Mouse (Mus musculus): ENCODE results near the gene Tspear.

- TF ChIP-seq CTCF (IDR thresholded peaks at IDR 0.05; ENCODE audit: low read depth, low read length): no peak
- no peak for TF ChIP-seq GATA1 (IDR thresholded peaks at IDR 0.05; ENCODE audit: borderline replicate concordance, low read length)
- no peak for TF ChIP-seq GATA2 (IDR thresholded peaks at IDR 0.05; ENCODE audit: borderline replicate concordance, low read depth, low read length)
- no peak for TF ChIP-seq TAL1 (conservative IDR thresholded peaks at IDR 0.05; ENCODE audit: low read depth, low read length)
- no peak for TF ChIP-seq POLR2AphosphoS5 (IDR thresholded peaks at IDR 0.05; ENCODE audit: insufficient replicate concordance, low read depth, low read length)
Observed at GRCm38 (mm10) chr10:77670710-77671109, 15.7 kb upstream of the Tspear start.
